Mouse (Mus musculus) layer of hippocampus, adult 9-11 months (tissue): ENCODE results near the gene Des.
A peak's percentile ranks its signal among the peaks of the same experiment; 100 is the strongest.

Experiments used
- DNase-seq: peaks from one replicate; pipeline ENCODE4 v3.0.0; 2022

Des gene

GRCm38 (mm10) chr1:75349275-75349674, 10.9 kb upstream of the Des start:
- no peak for DNase-seq

GRCm38 (mm10) chr1:75357261-75357660, 2.9 kb upstream of the Des start:
- no peak for DNase-seq

DNA sequence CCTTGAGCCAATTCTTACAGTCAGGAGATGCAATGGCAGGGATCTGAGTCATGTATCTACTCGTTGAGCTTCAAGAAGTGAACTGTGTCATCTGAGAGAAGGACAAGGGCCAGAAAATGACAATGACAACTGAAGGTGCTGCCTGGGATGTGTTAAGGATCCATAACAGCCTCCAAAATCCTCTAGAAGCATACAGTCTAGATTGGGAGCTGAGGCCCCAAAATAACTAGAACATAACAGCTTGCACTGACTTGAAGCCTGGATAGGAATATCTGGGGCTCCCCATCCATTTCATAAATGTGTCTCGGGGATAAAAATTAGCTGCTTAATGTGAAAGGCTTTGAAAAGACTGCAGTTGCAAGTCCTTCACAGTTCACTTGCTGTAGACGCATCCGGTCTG, 2.1 kb upstream of the Des start:
- no peak for DNase-seq

- peak; percentile 53 for DNase-seq
These were observed 783 bp upstream of the Des start for GRCm38 (mm10) chr1:75359346-75359745.

DNA sequence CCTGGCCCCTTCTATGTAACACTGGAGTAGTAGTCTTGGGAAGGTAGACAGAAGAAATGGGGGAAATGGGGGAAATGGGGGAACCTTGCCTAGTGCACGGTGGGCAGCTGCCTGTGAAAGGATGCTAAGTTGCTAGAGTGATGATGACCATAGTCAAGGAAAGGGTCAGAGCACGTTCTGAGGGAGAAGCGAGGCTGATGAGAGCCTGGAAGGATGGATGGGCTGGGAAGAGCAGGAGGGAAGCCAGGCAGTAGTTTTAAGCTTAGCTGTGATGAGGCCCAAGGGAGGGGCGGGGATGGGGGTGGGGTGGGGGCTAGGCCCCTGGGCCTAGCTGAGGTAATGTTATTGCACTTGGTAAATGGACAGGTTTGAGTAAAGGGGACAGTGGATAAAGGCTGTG, 994 bp downstream of the Des start:
- no peak for DNase-seq

DNA sequence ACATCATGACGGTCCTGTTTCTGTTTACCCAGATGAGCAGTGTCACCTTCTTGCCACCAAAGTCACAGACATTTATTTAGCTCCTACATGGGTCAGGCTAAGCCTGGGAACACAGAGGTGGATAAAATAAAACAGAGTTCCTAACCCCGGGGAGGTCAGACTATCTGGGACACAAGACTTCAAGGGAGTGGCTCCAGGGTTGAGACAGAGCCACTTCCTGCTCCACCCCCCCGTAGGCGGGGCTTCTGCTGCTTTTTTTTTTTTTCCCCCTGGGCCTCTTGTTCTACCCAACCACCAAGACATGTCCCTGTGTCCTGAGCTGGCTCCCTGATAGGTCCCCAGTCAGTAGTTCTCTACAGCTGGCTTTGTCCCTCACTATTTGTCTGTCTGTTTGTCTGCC, 1.6 kb downstream of the Des start:
- no peak for DNase-seq

DNA sequence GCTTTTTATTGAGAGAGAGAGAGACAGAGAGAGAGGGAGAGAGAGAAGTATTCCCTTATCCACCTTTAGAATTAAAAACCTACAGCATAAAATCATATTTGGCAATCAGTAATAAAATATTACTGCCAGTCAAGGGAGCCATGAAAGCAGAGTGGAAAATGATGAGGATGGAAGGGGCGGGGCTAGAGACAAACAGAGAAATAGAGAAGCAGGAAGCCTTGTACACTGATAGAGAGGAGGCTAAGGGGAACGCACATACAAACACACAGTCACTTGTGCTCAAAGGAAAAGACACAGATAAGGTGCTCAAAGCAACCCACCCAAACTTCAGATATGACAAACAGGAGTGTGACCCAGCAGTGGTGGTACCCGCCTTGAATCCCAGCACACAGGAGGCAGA, 3.7 kb downstream of the Des start:
- no peak for DNase-seq

DNA sequence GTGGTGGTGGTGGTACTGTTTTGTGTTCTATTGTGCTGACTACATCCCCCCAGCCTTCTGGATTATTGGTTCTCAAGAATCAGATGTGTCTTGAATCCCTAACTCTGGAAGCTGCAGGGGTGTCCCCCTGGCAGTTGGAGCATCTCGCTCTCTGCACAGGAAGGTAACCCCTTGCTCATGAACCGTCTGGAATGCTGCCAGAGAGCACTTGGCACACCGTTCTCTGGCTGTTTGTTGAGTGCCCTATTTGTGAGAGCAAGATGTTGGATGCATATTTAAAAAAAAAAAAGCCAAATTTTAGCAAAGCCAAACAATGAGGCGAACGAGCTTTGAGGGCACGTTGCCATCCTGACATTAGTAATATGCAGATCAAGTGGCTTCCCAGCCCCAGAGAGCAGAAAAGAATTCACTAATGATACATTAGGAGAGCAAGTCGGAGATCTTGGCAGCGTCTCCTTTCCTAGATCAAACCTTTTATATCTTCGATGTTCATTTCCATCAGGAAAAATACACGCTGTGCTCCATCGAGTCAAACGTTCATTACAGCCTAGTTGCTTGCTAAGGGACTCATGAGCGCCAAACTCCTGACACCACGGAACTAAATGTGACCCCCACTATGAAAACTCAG, 5.5 kb downstream of the Des start:
- no peak for DNase-seq

- no peak for DNase-seq
These were observed 9.3 kb downstream of the Des start for GRCm38 (mm10) chr1:75369360-75369983.

DNA sequence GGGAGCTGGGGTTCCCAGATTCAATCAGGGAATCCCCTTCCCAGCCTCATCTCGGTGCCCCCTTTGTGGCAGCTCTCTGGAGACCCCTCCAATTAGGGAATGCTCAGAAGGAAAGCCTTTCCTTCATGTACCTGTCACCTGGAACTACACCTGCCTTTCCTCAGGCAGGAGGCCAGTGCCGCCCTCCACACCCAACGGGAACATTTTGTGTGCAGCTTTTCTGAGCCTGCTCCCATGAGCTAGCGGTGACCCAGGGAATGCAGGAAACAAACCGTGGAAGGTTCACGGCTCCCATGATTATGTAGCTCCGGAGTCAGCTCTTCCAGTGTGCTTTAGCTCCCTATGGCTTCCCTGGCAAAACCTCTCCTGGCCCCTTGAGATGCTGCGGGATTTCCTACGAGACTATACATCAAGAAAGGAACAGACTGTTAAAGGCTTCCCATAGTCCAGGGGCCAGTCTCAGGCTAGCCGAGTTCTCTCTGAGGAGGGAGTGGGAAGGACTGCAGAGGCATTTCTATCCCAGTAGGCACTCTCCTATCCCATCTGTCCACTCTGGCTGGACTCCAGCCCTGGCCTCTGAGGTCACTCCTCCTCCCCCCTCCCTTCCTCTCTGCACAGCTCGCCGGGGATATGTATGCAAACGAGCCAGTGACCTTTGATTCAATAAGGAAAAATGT, 10.0 kb downstream of the Des start:
- DNase-seq, result no peak

GRCm38 (mm10) chr1:75371317-75372095, 11.4 kb downstream of the Des start:
- DNase-seq, result no peak

DNA sequence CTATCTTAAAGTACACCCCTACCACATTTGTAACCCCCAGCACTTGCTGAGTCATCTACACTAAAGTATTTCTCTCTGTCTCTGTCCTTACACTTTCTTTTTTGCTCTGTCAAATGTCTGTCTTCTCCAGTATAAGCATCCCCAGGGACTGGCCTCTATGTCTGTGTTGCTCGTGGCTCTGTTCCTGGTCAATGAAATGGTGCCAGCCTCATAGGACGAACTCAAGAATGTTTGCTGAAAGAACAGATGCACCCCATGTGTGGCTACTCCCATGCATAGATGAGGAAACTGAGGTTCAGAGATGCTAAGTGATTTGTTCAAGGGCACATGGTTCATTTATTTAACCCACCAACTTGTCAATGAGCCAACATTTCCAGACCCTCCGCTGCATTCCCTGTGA, 12.3 kb downstream of the Des start:
- no peak for DNase-seq

DNA sequence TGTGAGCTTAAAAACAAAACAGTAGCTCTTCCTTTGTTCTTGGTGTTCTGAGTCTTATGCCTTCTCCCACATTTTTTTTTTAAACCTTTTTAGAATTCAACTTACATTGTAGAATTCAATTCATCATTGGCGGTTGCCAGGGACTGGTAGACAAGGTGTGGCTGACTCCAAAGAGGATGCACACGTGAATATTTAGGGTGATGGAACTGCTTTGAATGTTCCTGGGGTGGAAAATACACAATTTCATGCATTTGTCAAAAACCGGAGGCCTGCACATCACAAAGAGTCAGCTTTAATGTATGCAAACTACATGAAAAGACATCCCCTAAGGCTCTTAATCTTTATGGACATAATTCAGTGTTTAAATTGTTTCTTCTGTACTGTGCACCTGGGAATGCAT, 13.1 kb downstream of the Des start:
- no peak for DNase-seq

GRCm38 (mm10) chr1:75374950-75375936, 15.1 kb downstream of the Des start, which contains the start of gene Speg:
Speg (plus strand) TSS chr1:75375297.
- DNase-seq, result no peak

DNA sequence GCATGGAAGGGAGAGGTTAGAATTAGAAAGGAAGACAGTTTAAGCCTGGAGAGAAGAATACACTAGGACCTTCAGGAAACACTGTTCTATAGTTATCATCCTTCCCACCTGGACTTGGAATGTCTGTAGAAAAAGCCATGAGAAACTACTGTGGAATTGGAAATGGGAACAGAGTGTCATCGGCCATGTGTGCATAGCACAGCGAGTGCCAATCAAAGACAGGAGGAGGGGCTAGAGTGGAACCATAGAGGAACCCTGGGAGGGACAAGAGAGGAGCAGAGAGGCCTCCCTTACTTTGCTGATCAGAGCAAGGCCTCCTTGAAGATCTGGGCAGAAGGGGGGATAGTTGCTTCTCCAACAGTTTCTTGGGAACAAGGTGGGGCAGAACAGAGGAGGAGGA, 19.1 kb downstream of the Des start:
- no peak for DNase-seq

GRCm38 (mm10) chr1:75379931-75380330, 19.8 kb downstream of the Des start:
- no peak for DNase-seq

DNA sequence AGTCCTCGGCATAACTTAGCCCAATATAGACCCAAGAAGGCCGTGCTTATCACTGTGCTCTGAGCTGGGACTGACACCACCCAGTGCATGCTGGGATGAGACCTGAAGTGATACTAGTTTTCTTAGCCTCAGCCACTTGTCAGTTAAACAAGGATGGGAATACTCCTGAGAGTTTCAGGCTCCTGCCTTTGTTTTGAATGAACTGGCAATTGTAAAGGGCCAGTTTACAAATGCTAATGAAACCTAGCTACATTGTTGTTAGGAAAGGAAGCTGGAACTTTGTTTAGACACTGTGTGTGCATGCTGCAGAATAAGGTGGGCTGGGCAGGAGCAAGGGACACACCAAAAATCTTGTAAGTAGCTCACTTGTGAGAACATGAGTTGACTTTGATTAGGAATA, 20.8 kb downstream of the Des start:
- DNase-seq, result no peak

GRCm38 (mm10) chr1:75381482-75382355, 21.6 kb downstream of the Des start:
- DNase-seq, result peak; percentile 52

DNA sequence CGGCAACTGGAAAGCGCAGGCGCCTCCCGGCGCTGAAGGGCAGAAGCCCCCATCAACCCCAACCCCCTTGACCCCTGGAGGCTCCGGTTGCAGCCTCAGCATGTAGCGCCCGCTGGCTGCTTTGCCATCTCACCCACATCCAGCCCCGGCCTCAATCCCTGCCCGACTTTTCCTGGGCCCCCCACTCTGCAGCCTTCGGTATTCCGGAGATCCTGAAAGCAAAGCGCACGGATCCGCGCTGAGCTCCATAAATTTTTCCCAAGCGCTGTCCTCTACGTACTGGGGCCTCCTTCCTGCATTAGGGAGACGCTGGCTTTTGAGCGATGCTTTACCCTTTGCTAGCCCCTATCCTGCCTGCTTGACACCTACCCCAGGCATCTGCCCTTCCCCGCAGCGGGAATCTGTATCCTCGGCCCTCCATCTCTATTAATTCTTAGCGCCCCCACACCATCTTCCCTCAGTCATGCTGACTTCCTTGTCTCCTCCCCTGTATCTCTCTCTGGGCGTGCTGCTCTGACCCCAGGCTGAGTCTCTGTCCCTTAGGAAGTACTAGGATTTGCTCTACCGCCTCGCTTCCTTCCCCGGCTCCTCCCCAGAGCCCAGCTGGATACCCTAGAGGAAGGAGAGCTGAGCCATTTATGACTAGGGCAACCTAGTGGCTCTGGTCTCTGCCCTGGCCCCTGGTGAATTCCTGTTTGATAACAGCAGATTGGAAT, 22.4 kb downstream of the Des start:
- no peak for DNase-seq

GRCm38 (mm10) chr1:75384470-75385141, 24.5 kb downstream of the Des start:
- DNase-seq, result peak; percentile 49
